ENCODE assay signal across 8 mouse cellular contexts in the genomic region with DNA sequence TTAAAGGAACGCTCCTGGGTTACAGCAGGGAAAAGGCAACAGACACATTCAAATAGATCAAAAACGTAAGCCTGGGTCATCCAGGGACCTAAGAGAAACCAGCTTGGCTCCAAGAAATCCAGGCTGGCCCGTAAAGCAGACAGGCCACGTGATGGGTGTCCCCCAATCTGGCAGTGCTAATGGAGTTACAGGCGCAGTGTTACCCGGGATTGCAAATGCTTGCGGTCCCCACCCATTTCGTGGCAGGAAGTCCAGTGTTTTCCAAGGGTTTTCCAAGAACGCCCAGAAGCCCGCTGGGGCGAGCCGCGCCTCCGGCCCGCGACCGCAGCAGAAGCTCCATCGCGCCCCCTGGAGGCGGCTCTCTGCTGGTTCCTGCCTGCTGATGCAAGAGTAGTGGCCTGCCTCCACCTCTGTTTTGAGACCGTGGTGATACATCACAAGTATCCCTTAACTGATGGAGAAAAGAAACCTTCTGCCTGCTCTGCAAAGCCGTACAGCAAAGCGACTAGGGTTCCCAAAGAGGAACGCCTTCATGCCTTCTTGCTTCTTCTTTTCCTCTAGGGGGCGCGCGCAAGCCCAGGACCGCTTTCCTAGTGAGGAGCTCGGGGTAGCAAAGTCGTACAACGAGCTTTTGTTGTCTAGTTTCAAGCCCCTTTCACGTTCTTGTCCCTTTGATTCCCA. TPM values are rescaled to one million over a fixed set of nuclear protein-coding genes. Genes with fewer than 3 reads are reported as not detected.
DNase-seq lines count a peak whose midpoint lies in the region; TF ChIP-seq lines count a peak whose summit lies in the region.

No protein-coding gene starts in this region.

- H3K4me3 ChIP-seq in left cerebral cortex, adult 2 months, result peak overlapping the region; percentile 48

- DNase-seq in adrenal gland, adult 8-10 months, result peak; percentile 83
- DNase-seq in embryo, embryonic 10 days (ENCODE audit: low spot score), result peak; percentile 83
- DNase-seq in gastrocnemius, postnatal 14 days, result peak; percentile 93
- DNase-seq in hindlimb bud, embryonic 11.5 days (ENCODE audit: extremely low spot score, low read depth, low spot score), result peak; percentile 73
- DNase-seq in left cerebral cortex, adult 2 months (ENCODE audit: extremely low spot score in 1 of 2, low spot score in 2 of 2), result peak; percentile 81 to 87
- peak; percentile 96 for DNase-seq in lung, postnatal 36 days
- DNase-seq in right cerebral cortex, postnatal 10 days (ENCODE audit: low spot score in 2 of 2), result peak; percentile 85
- peak; percentile 89 for DNase-seq in yolk sac, embryonic 10.5 days (ENCODE audit: low spot score)

- peak overlapping the region; percentile 66 for H3K27ac ChIP-seq in left cerebral cortex, adult 2 months

- peak; percentile 99 for TF ChIP-seq CTCF in left cerebral cortex, adult 2 months (IDR thresholded peaks at IDR 0.05)

- intact Hi-C loops in gastrocnemius, postnatal 14 days (cut with DNase I; ENCODE audit: low total_unique reads), result no loop called here
- intact Hi-C loops in left cerebral cortex, adult 2 months (cut with DNase I), result loop anchor here (1.0 to 10.0 kb wide), 2 partner anchors 111 to 182 kb away; no protein-coding TSS in a partner anchor

RNA-seq across cellular contexts. Expression of a gene that starts 29.6 kb away (rescaled TPM):
- 10 to 100 TPM; 55.5 to 86.2 (median 70.7) TPM for total RNA-seq in adrenal gland, adult 8-10 months (2022)
- total RNA-seq in gastrocnemius, postnatal 14 days (2021), result 100 to 1,000 TPM; 104 to 121 TPM
- total RNA-seq in left cerebral cortex, adult 2 months (2021), result 100 to 1,000 TPM; 248 to 258 TPM

Comparison
In these comparisons a context has a peak if more than half of its experiments do, and no peak if none do; other contexts are left out.
1. Peak in every context shown above with its lines: DNase-seq, H3K4me3 ChIP-seq and H3K27ac ChIP-seq.